Mouse (Mus musculus) CH12.LX (cell line): ENCODE measurements at regions not wholly inside any gene's neighbourhood (a gene's known extent, or its start where the extent isn't known, plus 50 kb on each side); places are given as distances from the start of the nearest gene placed in this dataset.

Source experiments
- CHD1 ChIP-seq: IDR thresholded peaks from 2 replicates; pipeline ENCODE4 v1.6.1; 2012; ENCODE audit warnings: low read depth, low read length, improper control_type of control experiment, inconsistent platforms
- CTCF ChIP-seq, 2 experiments: IDR thresholded peaks in 1 of 2; conservative IDR thresholded peaks in 1 of 2; 2 replicates each; pipeline ENCODE4 v1.5.1; 2011 to 2012; ENCODE audit warnings: low read depth in 2 of 2, low read length in 2 of 2, improper control_type of control experiment in 1 of 2, inconsistent platforms in 1 of 2, mild to moderate bottlenecking in 1 of 2, moderate library complexity in 1 of 2
- ETS1 ChIP-seq: conservative IDR thresholded peaks from 2 replicates; pipeline ENCODE4 v1.6.1; 2012; ENCODE audit warnings: low read depth, mild to moderate bottlenecking, inconsistent platforms, low read length, improper control_type of control experiment, moderate library complexity
- MAX ChIP-seq: IDR thresholded peaks from 2 replicates; pipeline ENCODE4 v1.6.1; 2011; ENCODE audit warnings: low read length, improper control_type of control experiment
- MAZ ChIP-seq: IDR thresholded peaks from 2 replicates; pipeline ENCODE4 v1.6.1; 2012; ENCODE audit warnings: low read depth, mild to moderate bottlenecking, inconsistent platforms, low read length, improper control_type of control experiment, moderate library complexity
- MYC ChIP-seq: IDR thresholded peaks from 2 replicates; pipeline ENCODE4 v1.6.1; 2011; ENCODE audit warnings: low read depth, mild to moderate bottlenecking, improper control_type of control experiment, low read length
- NRF1 ChIP-seq: IDR thresholded peaks from 2 replicates; pipeline ENCODE4 v1.6.1; 2014; ENCODE audit warnings: low read depth, mild to moderate bottlenecking, inconsistent platforms, low read length, improper control_type of control experiment, moderate library complexity
- POLR2A ChIP-seq: IDR thresholded peaks from 2 replicates; pipeline ENCODE4 v1.6.1; 2011; ENCODE audit warnings: low read depth, mild to moderate bottlenecking, improper control_type of control experiment, low read length
- POLR2AphosphoS2 ChIP-seq: IDR thresholded peaks from 2 replicates; pipeline ENCODE4 v1.6.1; 2011; ENCODE audit warnings: low read depth, low read length, improper control_type of control experiment
- RCOR1 ChIP-seq: conservative IDR thresholded peaks from 2 replicates; pipeline ENCODE4 v1.6.1; 2012; ENCODE audit warnings: low read depth, mild to moderate bottlenecking, inconsistent platforms, low read length, improper control_type of control experiment
- TCF12 ChIP-seq: IDR thresholded peaks from 2 replicates; pipeline ENCODE4 v1.6.1; 2014; ENCODE audit warnings: low read depth, mild to moderate bottlenecking, inconsistent platforms, low read length, improper control_type of control experiment

- no peak for TF ChIP-seq POLR2A
- TF ChIP-seq CTCF (conservative IDR thresholded peaks at IDR 0.05 in 1 of 2, IDR thresholded peaks at IDR 0.05 in 1 of 2; ENCODE audit: low read depth in 2 of 2, low read length in 2 of 2): 0 out of 4 replicates have a peak, but pooled peaks of 1 of the 2 experiments have one; percentile 20
- no peak for TF ChIP-seq CHD1
- no peak for TF ChIP-seq NRF1
- TF ChIP-seq POLR2AphosphoS2: no peak
- no peak for TF ChIP-seq ETS1
- no peak for TF ChIP-seq MYC
- no peak for TF ChIP-seq RCOR1
- TF ChIP-seq MAX: no peak
- TF ChIP-seq MAZ: no peak
- TF ChIP-seq TCF12: no peak
Measured at GRCm38 (mm10) chr1:121803338-121803737, 235.5 kb upstream of the Ddx18 start.
